Mouse (Mus musculus): Measurements from ENCODE around the gene Fzd4. TPM values are rescaled to one million over a fixed set of nuclear protein-coding genes. Genes with fewer than 3 reads are reported as not detected.

Fzd4 gene
- polyA plus RNA-seq (2014; fragmentation: Illumina TruSeq; extraction: RNeasy Lipid Tissue Mini Kit (QIAGEN cat#74804)) = 44.7 TPM

DNA sequence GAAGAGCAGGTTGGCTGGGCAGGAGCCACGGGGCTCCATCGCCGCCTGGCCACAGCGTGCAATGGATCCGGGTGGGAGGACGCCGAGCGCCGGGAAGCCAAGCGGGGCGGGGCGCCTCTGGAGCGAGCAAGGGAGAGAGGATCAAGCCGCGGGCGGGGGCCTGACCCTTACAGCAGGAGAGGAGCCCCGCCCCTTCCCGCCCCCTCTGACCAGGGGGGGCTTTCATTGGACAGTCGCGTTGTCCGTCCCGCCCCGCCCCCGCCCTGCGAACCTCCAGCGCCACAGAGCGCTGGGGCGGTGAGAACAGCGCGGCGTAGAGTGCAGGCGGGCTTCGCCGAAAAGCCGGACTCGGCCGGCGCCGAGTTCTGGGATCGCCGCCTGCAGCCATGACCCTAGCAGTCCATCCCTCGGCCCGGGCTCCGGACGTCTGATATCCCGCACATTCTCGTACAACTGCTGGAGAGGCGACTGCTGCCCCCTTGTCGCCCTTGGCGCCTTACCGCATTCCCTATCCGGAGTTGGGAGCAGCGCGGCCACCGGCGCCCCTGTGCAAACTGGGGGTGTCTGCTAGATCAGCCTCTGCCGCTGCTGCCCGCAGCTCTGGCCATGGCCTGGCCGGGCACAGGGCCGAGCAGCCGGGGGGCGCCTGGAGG lies at the start of gene Fzd4, which contains the start of gene Tmem135:
TSS of gene Fzd4 (plus strand) at position 275 of the 653 bp plus-strand sequence.
TSS of gene Tmem135 (minus strand) at position 142 of the 653 bp plus-strand sequence.

Other genes starting within 250 kb of the Fzd4 start
- gene Tmem135, start 133 bp upstream of the Fzd4 start, polyA plus RNA-seq (2014; fragmentation: Illumina TruSeq; extraction: RNeasy Lipid Tissue Mini Kit (QIAGEN cat#74804)) = 84.5 TPM
- gene Prss23, start 122.8 kb downstream of the Fzd4 start, polyA plus RNA-seq (2014; fragmentation: Illumina TruSeq; extraction: RNeasy Lipid Tissue Mini Kit (QIAGEN cat#74804)) = 324 TPM
- 19.5 TPM for gene Me3, start 228.0 kb downstream of the Fzd4 start, polyA plus RNA-seq (2014; fragmentation: Illumina TruSeq; extraction: RNeasy Lipid Tissue Mini Kit (QIAGEN cat#74804))